Mouse (Mus musculus): Measurements from ENCODE around the gene Rbm44.

Gene Rbm44

GRCm38 (mm10) chr1:91179533-91180173 is 34.8 kb downstream of the Rbm44 start, which contains the start of gene Ramp1:
Ramp1 (plus strand) TSS chr1:91179822.
- DNase-seq (ENCODE audit: low spot score) = peak; percentile 24

GRCm38 (mm10) chr1:91180174-91180565 is 35.3 kb downstream of the Rbm44 start:
- DNase-seq (ENCODE audit: low spot score) = no peak

- DNase-seq (ENCODE audit: low spot score) = no peak
Observed at GRCm38 (mm10) chr1:91180723-91181122, 35.8 kb downstream of the Rbm44 start.

- no peak for DNase-seq (ENCODE audit: low spot score)
Observed at GRCm38 (mm10) chr1:91181261-91181660, 36.4 kb downstream of the Rbm44 start.

- DNase-seq (ENCODE audit: low spot score) = no peak
Observed at GRCm38 (mm10) chr1:91181784-91182450, 37.0 kb downstream of the Rbm44 start.

- DNase-seq (ENCODE audit: low spot score) = no peak
Observed at GRCm38 (mm10) chr1:91183305-91183704, 38.4 kb downstream of the Rbm44 start.

- DNase-seq (ENCODE audit: low spot score) = no peak
Observed at GRCm38 (mm10) chr1:91186677-91187076, 41.8 kb downstream of the Rbm44 start.

- no peak for DNase-seq (ENCODE audit: low spot score)
Observed at GRCm38 (mm10) chr1:91187315-91187714, 42.4 kb downstream of the Rbm44 start.

- no peak for DNase-seq (ENCODE audit: low spot score)
Observed at GRCm38 (mm10) chr1:91187786-91188640, 43.1 kb downstream of the Rbm44 start.

GRCm38 (mm10) chr1:91188851-91189460 is 44.1 kb downstream of the Rbm44 start:
- DNase-seq (ENCODE audit: low spot score) = no peak

- DNase-seq (ENCODE audit: low spot score) = no peak
Observed at GRCm38 (mm10) chr1:91192184-91192583, 47.3 kb downstream of the Rbm44 start.

- no peak for DNase-seq (ENCODE audit: low spot score)
Observed at GRCm38 (mm10) chr1:91193242-91193641, 48.4 kb downstream of the Rbm44 start.

- no peak for DNase-seq (ENCODE audit: low spot score)
Observed at GRCm38 (mm10) chr1:91193680-91194079, 48.8 kb downstream of the Rbm44 start.

- DNase-seq (ENCODE audit: low spot score) = peak; percentile 48
Observed at GRCm38 (mm10) chr1:91199793-91200192, 54.9 kb downstream of the Rbm44 start.

- no peak for DNase-seq (ENCODE audit: low spot score)
Observed at GRCm38 (mm10) chr1:91201122-91201521, 56.2 kb downstream of the Rbm44 start.

GRCm38 (mm10) chr1:91204221-91204765 is 59.4 kb downstream of the Rbm44 start:
- DNase-seq (ENCODE audit: low spot score) = no peak

GRCm38 (mm10) chr1:91205651-91206050 is 60.8 kb downstream of the Rbm44 start:
- peak; percentile 66 for DNase-seq (ENCODE audit: low spot score)

GRCm38 (mm10) chr1:91206336-91206735 is 61.4 kb downstream of the Rbm44 start:
- no peak for DNase-seq (ENCODE audit: low spot score)

GRCm38 (mm10) chr1:91206873-91207272 is 62.0 kb downstream of the Rbm44 start:
- DNase-seq (ENCODE audit: low spot score) = no peak

- DNase-seq (ENCODE audit: low spot score) = no peak
Observed at GRCm38 (mm10) chr1:91207334-91208074, 62.6 kb downstream of the Rbm44 start.

GRCm38 (mm10) chr1:91209343-91209742 is 64.5 kb downstream of the Rbm44 start:
- DNase-seq (ENCODE audit: low spot score) = no peak

Measured in testis, postnatal 14 days (tissue).